Mouse (Mus musculus): ENCODE data around the gene Ccl11.

DNA sequence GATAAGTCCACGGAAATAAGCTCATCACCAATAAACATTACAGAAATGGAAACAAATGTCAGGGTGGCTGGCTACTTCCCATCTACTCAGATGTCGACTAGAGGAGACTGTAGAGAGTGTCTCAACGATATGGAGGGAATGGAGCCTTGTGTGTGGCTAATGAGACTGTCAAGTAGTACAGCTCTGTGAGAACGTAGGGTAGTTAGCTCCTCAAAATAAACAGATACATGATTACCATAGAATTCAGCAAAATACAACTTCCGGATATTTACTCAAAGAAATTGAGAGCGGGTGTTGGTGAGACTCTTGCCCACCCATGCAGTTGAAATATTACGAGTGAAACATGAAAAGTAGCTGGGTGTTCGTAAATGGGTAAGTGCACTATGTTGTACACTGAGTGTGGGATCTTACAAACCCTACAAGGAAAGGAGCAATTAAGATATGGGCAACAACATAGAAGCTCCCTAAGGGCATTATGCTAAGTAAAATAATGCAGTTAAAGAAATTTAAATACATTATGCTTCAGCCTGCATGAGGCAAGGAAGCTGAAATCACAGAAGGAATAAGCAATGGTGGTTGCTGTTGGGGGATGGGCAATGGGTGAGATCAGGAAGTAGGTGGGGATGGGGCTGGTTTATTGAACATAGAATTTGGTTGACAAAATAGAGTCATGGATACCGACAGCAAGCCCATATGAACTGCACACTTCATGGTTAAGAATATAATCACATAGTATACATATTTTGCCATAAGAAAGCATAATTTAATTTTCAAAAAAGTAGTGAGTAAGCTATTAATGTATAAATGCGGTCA is 42.1 kb downstream of the Ccl11 start:
- TF ChIP-seq CTCF (IDR thresholded peaks at IDR 0.05; ENCODE audit: extremely low read depth, insufficient read depth, insufficient read length, insufficient replicate concordance), result no peak
- TF ChIP-seq POLR2A (IDR thresholded peaks at IDR 0.05; ENCODE audit: low read depth, low read length), result no peak
